Mouse (Mus musculus) cerebellum, adult 11 months (tissue): ENCODE data around the gene Gpr182.
"Not testable (repeated sequence)": the region's sequence is repeated elsewhere in the genome, so short reads cannot be mapped to it uniquely, and the experiment has no call there.

Experiments used
- DNase-seq: peaks from one replicate; pipeline ENCODE4 v3.0.0; 2022

Gpr182 gene

DNA sequence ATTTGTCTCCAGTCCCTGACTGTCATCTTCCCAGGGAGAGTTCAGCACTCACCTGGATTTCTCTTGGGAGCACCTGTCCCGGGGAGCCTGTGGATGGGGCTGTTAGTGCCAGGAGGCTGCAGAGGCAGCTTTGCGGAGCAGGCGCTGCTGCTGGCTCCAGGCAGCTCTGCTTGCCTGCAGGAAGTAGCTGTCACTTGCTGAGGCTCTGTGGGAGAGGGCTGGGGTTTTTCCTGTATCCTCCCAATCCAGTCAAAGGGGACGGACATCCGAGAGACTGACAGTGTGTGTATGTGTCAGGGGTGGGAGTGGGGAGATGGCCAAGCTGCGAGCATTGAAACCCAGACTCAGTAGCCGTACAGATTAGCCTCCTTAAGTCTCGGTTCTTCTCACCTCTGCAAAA is at the start of gene Gpr182:
Gene Gpr182 (minus strand): TSS at position 185 of the 400 bp plus-strand sequence.
- DNase-seq: no peak

DNA sequence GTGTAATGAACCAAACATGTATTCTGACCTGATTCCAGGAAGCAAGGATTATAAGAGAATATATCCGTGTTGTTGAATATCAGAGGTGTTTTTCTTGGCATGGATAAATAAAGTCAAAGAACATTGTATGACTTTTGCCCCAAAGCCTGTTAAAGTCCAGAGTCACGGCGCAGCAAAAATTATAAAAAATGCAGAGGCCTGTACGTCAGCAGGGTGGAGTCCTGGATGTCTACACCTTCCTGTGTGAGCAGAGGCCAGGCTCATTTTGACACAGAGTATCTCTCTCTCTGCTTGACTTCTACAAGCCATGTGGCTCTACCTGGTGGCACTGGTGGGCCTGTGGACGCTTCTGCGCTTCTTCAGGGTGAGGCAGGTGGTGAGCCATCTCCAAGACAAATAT is 49.4 kb upstream of the Gpr182 start, which contains the start of gene Rdh16:
Gene Rdh16 (plus strand): TSS at position 262 of the 400 bp plus-strand sequence.
- DNase-seq: no peak

DNA sequence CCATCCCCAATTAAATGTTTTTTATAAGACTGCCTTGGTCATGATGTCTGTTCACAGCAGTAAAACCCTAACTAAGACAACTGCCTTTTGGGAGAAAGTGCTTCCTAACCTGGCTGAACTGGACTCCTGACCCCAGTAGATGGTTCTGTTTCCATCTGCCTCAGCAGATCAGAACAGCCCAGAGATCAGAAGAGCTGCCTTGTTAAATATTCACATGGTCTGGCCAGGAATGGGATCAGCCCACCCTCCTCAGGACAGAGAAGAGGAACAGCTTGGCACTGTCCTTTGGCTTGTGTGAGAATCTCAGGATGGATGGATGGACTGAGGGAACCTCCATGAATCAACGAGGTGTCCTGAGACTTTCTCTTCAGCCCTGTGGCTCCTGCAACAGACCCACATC is 47.8 kb upstream of the Gpr182 start:
- DNase-seq: no peak

DNA sequence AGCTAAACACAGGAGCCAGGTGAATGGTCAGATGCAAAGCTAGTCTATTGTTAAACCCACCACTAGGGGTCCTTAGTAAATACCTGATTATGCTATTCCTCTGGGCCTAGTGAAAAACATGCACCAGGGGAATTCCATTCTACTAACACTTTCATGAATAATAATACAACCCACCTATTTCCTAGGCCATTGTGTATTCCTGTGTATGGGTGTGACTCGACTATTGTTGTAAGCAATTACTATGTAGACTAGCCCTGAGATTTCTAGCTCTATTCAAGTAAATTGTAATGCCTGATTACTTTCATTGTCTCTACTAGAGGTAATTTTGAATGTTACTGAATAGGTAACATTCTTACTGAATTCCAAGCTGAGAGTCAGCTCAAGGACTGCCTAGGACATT is 33.9 kb upstream of the Gpr182 start:
- not testable (repeated sequence) for DNase-seq

DNA sequence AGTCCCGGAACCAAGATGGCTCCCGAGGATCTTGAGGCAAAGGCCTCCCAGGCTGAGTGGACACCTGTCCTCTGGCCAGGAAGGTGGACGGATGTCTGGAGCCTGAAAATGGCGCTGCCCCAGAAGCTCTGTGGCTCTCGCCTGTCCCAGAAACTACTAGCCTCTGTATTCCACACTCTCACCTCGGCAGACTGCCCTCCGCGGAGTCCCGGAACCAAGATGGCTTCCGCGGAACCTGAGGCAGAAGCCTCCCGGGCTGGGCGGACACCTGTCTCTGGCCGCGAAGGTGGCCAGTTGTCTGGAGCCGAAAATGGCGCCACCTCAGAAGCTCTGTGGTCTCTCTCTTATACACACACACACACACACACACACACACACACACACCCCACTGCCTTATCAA is 30.8 kb upstream of the Gpr182 start:
- not testable (repeated sequence) for DNase-seq

DNA sequence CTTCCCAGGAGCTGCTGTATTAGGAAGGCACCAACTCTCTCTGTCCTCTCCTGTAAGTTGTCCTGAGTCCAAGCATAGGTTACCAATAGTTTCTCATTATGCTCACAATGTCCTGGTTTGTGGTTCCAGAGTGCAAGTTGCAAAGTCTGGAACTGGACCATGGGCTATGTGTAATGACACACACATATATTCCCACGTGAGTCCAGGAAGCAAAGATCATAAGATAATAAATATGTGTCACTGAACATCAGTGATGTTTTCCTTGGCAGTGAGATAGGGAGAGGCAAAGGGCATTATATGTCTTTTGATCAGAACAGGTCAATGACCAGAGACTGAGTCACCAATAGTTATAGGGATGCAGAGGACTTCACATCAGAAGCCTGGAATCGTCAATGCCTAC is 24.5 kb upstream of the Gpr182 start, which contains the start of gene Rdh9:
Gene Rdh9 (plus strand): TSS at position 376 of the 400 bp plus-strand sequence.
- no peak for DNase-seq

DNA sequence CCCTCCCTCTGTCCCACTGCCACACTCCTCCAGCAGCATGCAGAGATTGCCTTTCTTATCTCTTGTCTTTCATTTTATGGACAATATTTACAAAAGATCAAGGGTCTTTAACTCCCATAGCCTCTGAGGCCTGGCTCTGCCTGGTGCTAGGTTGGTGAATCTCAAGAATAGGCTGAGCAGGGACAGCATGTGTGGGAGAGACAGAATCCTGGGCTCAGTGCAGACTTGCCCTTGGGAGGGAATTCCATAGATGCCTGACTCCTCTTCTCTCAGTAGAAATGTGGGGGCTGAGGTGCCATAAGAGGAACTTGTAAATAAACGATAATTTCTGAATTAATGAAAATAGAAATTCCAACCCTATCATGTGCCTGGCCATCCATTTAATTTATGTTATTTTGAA is 15.0 kb upstream of the Gpr182 start:
- DNase-seq: no peak

DNA sequence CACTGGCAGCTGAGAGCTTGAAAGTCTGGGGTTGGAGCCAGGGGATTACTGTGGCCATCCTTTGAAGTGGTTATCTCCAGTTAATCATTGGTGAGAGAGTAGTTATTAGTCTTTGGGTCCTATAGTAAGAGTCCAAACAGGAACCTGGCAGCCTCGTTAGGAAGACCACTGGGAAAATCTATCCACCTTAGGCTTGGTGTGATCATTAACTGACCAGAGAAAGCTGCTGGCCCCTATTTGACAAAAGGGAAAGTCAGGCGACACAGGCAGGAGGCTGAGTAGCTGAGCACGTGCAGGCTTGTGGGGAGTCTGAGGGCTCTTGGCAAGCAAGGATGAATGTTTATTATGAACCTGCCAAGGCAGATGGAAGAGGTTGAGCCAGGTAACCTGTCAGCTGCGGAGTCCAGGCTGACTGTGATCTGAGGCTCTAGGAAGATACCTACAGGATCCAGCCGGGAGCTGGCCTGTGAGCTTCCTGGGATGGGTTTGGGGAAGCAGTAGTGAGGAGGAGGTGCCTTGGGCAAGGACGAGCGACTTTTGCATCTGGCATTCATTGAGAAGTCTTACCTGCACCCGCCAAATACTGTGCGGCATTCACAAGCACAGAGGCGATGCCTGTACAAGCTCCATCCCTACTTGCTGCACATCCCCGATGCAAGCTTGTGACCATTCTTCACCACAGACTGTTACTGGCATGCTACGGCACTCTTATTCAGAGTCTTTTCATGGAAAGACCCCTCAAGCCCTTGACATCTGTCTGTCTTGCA is 12.6 kb upstream of the Gpr182 start:
- DNase-seq: peak; percentile 18

DNA sequence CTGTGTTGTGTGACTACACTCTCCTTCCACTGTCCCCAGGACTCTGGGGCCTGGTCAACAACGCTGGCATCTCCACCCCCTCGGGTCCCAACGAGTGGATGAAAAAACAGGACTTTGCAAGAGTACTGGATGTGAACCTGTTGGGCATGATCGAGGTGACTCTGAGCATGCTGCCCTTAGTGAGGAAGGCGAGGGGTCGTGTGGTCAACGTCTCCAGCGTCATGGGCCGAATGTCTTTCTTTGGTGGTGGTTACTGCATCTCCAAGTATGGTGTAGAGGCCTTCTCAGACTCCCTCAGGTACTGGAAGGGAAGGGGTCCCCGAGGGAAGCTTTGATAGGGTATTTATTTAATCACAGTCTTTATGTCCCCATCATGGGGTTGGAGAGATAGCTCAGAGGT is 11.4 kb upstream of the Gpr182 start:
- DNase-seq: not testable (repeated sequence)

DNA sequence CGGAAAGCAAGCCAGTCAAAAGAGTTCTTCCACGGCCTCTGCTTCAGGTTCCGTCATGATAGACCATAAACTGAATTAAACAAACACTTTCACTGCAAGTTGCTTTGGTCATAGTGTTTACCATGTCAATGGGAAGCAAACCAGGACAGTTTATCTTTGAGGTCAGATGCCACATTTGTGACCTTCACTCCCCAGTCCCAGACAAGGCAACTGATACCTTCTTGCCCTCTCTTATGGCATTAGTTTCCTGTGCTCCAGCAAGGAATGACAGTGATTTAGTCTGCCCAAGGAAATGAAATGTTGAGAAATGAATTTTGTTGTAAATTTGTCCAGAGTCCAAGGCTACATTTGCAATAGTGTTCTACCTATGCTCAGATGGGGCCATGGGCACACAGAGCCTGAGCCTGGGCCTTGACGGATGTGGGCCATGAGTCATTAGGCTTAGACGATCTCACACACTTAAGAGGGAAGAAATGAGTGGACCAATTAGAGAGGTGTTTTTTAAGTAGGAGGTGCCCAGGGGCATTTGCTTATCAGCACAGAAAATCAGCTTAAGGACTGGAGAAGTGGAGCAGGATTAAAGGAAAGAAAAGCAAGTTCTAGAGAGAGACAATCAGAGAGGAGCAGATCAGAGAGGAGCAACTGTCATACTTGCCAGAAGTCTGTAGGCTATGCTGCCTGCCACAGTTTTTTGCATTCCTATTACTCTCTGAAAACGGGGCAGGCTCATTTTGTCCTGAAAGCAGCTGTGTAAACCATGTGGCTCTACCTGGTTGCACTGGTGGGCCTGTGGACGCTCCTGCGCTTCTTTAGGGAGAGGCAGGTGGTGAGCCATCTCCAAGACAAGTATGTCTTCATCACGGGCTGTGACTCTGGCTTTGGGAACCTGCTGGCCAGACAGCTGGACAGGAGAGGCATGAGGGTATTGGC is 7.9 kb upstream of the Gpr182 start, which contains the start of the genes Rdh1 and Rdh16f1:
Gene Rdh1 (plus strand): TSS at position 541 of the 930 bp plus-strand sequence.
Gene Rdh16f1 (plus strand): TSS at position 607 of the 930 bp plus-strand sequence.
- no peak for DNase-seq

DNA sequence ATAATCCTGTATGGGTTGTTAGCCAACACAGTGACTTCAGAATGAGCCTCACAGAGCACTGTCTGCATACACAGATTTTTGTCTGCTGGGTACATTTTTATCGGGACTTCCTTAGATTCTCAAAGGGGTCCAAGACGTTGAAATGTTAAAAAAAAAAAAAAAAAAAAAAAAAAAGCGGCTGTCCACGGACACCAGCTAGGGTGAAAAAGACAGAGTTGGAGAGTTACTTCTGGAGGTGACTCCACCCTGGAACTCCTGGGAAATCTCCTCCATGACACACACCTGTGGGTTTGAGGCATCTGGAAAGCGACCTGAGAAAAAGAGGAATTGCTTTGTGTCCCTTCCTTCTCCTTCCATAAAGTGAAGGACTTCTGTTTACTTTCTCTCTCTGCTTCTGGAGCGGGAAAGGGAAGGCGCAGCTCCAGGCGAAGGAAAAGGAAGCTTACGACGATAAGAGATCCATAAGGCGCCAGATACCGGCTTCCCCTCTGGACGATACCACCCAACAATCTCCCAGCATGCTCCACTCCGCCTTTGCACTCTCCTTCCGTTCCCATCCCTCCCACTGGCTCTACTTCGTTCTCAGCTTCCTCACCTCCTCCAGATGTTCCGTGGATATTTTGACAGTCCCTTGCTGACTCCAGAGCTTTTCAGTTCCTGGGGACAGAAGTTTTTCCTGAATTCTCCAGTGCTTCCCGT is 4.4 kb upstream of the Gpr182 start:
- DNase-seq: no peak

DNA sequence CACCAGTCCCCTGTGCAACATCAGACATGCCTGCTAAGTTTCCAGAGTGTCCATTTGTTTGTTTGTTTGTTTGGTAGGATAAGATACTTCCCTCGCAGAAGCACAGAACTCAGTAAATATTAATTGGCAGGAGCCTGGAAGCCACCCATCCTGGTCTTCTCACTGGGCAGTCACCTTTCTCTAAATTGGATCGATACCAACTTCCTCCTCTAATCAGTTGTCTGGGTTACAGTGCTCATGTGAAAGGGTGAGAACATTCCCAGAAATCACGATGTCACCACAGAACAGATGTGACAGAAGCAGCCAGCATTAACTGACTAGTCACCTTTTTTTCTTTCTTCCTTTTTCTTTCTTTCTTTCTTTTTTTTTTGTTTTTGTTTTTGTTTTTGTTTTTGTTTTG is 3.7 kb upstream of the Gpr182 start:
- DNase-seq: no peak

DNA sequence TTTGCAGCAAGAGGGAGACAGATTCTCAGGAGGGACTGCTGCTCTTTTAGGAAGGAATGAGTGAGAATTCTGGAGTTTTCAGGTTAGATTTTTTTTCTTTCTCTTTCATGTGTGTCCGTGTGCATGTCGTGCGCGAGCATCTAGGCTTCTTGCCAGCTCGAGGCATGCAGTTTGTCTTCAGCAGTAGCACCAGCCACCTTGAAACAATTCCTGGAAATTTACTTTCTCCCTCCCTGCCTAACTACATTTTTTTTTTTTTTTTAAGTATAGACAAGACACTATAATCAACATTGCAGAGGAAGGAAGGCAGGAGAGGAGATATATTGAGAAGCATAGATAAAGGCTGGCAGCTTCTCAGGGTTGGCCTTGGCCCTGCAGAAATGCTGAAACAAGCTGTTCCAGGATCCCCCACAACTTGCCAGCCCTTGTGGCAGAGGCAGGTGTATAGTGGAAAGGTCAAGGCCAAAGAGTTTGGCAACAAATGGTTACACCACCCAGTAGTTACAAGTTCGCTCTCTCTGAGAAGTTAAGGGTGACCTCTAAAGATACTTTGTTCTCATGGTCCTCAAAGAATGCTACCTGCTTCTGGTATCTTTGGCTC is 3.1 kb upstream of the Gpr182 start:
- DNase-seq: no peak

DNA sequence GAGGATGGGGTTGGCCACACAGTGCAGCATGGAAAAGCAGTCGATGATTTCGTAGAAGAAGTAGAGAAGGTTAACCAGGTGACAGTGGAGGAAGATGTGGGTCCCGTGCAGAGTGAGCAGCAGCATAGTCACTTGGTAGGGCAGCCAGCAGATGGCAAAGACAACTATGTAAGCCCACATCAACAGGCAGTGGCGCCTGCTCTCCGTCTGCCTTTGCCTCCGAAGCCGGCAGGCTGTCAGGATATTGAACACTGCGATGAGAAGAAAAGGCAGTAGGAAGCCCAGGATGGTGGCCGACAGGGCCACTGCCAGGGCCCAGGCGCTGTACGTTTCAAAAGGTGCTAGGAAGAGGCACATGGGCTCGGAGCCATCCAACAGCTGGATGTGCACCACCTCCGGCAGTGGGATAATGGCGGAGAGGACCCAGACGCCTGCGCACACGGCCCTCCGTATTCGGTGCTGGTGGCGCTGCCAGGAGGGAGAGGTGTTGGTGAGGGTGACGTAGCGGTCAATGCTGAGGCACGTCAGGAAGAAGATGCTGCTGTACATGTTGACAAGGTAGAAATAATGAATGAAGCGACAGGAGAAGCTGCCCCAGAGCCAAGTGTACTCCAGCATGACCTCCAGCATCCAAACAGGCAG is 1.3 kb downstream of the Gpr182 start:
- no peak for DNase-seq

DNA sequence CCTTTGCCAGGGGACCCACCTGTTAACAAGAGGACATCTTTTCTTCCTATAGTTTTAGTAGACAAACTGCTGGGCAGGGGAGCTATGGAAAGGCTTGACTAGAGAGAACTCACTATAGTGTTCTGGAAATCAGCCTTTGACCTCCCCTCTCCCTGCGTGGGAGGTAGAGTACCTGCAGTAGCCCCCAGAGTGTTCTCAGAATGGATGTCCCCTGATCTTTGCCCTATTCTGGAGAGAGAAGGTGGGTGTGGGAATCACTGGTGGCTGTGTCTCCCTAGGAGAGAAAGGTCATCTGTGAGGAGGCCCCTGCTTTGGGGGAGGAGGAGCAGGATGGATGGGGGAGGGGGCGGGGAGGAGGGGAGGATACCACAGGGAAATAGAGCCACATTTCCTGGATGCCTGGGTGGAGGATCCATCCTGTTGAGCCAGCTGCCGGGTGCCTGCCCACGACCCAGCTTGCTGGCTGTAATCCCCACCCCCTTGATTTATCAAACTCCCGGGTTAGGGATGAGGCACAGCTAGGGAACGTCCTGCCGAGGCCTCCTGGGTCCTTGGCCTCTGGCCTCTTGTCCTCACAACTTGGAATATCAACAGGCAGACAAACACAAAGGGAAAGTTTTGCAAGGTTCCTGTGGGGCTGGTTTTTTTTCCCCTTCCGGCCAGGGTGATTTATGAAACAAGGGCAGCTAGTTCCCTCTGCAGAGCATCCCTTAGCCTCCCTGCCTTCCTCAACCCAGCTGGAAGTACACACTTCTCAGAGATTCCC is 2.5 kb downstream of the Gpr182 start:
- DNase-seq: no peak

DNA sequence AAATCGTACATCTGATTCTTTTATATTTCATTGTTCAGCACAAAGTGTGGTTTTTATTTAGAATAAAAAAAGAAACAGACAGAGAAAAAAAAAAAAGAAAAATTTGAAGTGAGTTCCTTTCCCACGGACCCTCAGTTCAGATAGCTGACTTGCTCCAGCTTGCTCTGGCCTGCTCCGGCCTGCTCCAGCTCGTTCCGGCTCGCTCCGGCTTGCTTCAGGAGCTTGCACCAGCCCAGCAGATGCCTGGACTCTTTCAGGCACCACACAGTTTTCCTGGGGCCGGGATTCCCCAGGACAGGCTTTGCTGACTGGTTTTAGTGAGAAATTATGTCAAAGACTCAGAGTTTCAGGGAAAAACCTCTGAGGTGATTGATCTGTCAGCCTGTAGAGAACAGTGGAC is 4.3 kb downstream of the Gpr182 start:
- DNase-seq: no peak

DNA sequence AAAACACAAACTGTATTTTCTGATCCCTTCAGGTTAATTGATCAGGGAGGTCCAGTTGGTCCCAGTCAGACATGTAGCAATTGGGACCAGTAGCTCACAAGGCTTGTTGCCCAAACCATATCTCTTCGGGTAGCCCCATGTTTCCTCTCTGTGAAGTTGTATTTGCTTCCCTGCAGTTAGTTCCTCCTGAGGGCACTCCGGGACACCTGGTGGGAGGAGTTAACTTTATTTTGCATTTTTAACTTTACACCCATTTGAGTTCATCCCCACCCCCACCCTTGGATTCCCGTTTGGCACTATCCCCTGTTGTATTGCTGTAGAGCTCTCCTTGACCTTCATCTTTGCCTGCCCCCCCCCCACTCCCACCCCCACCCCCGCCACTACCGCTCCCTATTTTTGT is 5.6 kb downstream of the Gpr182 start:
- no peak for DNase-seq

DNA sequence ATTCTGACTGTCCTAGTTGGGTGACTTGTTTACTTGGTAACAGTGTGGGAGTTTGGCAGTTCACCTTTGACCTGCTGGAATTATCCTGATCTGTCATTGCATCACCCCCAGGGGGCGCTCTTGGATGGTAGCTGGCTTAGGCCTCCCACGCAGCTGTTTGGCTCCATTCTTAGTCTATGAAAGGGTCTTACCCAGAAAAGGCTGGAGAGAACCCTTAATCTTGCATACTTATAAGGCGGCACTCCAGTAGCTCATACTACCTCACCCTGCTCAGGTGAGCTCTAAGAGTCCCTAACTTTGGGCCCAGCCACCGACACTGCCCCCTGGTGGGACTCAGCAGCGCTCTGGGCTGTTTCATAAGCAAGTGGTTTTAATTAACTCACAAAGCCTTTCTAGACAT is 6.9 kb downstream of the Gpr182 start:
- DNase-seq: no peak

DNA sequence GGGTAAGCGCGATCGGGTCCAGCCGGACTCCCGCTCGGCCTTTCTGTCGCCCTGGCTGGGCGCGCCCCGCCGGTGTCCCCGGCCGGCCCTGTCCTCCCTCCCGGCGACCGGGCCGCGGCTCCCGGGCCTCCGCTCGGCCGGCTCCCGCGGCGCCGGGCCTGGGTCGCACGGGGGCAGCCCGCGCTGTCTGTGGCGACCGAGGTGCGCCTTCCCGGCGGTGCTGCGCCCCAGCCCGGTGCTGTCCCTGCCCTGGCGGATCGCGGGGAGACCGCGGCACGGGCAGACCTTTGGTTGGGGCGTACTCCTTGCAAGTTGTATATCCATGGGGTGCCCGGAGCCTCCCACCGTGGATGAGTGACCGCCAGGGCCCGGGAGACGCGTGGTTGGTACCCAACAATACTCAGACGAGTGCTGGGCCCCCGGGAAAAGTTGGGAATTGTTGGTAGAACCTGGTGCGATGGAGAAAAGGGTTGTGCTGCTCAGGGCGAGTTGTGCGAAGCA is 11.8 kb downstream of the Gpr182 start:
- peak; percentile 33 for DNase-seq

DNA sequence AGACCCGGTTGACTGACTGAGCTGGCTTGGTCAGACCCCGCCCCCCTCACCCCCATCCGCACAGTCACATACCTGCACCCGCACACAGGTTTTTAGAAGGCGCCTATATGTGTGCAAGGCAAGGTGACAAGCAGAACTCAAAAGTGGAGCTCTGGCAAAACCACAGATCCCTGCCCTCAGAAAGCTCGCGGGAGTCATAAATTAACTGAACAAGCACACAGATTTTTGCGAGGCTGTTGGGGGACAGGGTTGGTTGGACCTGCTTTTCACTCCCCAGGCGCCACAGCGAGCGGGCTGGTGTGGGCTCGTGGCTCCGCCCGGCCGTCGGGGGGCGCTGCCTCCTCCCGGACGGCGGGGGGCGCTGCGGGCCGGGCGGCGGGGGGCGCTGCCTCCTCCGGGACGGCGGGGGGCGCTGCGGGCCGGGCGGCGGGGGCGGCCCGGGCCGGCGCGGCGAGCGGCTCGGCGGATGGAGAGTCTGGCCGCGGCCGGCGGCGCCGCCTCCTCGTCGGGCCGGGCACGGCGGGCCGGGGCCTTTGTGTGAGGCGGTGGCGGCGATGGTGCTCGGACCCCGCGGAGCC is 12.4 kb downstream of the Gpr182 start, which contains the start of gene Zbtb39:
Gene Zbtb39 (plus strand): TSS at position 456 of the 578 bp plus-strand sequence.
- peak; percentile 66 for DNase-seq
